Mouse (Mus musculus) liver, adult 2 months (tissue): ENCODE measurements around the gene Tex14. TPM values are rescaled to one million over a fixed set of nuclear protein-coding genes. Genes with fewer than 3 reads are reported as not detected.
"Not testable (repeated sequence)": the region's sequence is repeated elsewhere in the genome, so short reads cannot be mapped to it uniquely, and the experiment has no call there.

Experiments used
- DNase-seq: peaks from one replicate; pipeline ENCODE4 v3.0.0-alpha.2; 2011; ENCODE audit warnings: low read depth, low spot score; ENCODE audit errors: extremely low read depth
- H3K27ac ChIP-seq: fragments of 200-500 bp; replicated peaks from 2 replicates; pipeline ENCODE4 v1.5.1; 2012; ENCODE audit warnings: low read depth, mild to moderate bottlenecking, control low read depth, inconsistent platforms, low read length; ENCODE audit not compliant: insufficient read depth
- H3K27me3 ChIP-seq: fragments of 200-500 bp; 2 replicates; pipeline ENCODE4 v1.6.1; 2012; ENCODE audit warnings: mild to moderate bottlenecking, moderate library complexity, low read length, inconsistent platforms; ENCODE audit not compliant: control insufficient read depth, insufficient read depth
- H3K36me3 ChIP-seq: fragments of 200-500 bp; 2 replicates; pipeline ENCODE4 v1.6.1; 2012; ENCODE audit warnings: low read length, inconsistent platforms; ENCODE audit not compliant: control insufficient read depth, insufficient read depth
- H3K4me1 ChIP-seq: fragments of 200-500 bp; 2 replicates; pipeline ENCODE4 v1.6.1; 2011; ENCODE audit warnings: low read length; ENCODE audit not compliant: control insufficient read depth, insufficient read depth
- H3K4me3 ChIP-seq: fragments of 200-500 bp; 2 replicates; pipeline ENCODE4 v1.5.1; 2011; ENCODE audit warnings: low read depth, mild to moderate bottlenecking, control low read depth, low read length, moderate library complexity; ENCODE audit not compliant: insufficient read depth
- H3K79me2 ChIP-seq: fragments of 200-500 bp; 2 replicates; pipeline ENCODE4 v1.6.1; 2012; ENCODE audit warnings: inconsistent platforms, mild to moderate bottlenecking, low read length, moderate library complexity; ENCODE audit not compliant: control insufficient read depth, insufficient read depth
- H3K9ac ChIP-seq: fragments of 200-500 bp; 2 replicates; pipeline ENCODE4 v1.6.1; 2012; ENCODE audit warnings: low read depth, mild to moderate bottlenecking, control low read depth, inconsistent platforms, low read length
- CTCF ChIP-seq: fragments of 200-500 bp; IDR thresholded peaks from 2 replicates; pipeline ENCODE4 v1.5.1; 2011; ENCODE audit warnings: low read depth, low read length, control low read depth
- POLR2A ChIP-seq: fragments of 200-500 bp; IDR thresholded peaks from 2 replicates; pipeline ENCODE4 v1.6.1; 2011; ENCODE audit warnings: low read length, control low read depth; ENCODE audit not compliant: insufficient read depth; ENCODE audit errors: extremely low read depth
- WGBS: fragments of 180-500 bp; shearing (Covaris S2); methylation state at CpG from one replicate; pipeline ENCODE4 v1.1.7; 2018; 5-methylcytosine and 5-hydroxymethylcytosine counted together
- polyA plus RNA-seq: library from polyadenylated mRNA; depleted of rRNA; stranded (reverse); fragments of >200 nt; gene quantifications from 2 replicates; pipeline ENCODE4 v1.2.3, GENCODE M21; 2012
- total RNA-seq: library from RNA; depleted of rRNA; stranded (reverse); fragments of >200 nt; gene quantifications from 2 replicates; pipeline ENCODE4 v1.2.3, GENCODE M21; 2014

Tex14 gene
- total and polyA plus RNA-seq, 2 experiments: 0.02 to 0.28 TPM

- no peaks in the 10 kb centered on the region for H3K36me3 ChIP-seq
- H3K27me3 ChIP-seq: no peaks in the 10 kb centered on the region
- peak overlapping the region; percentile 74 for H3K27ac ChIP-seq
- TF ChIP-seq POLR2A (0 out of 2 replicates have a peak, but pooled peaks have one; percentile 51), CTCF (no peak)
- H3K4me1 ChIP-seq: no peaks in the 10 kb centered on the region
- H3K79me2 ChIP-seq: no peaks in the 10 kb centered on the region
- under 1% methylated on average over 57 of the region's 58 CpGs for WGBS
- peak; percentile 75 for DNase-seq
- peak overlapping the region; percentile 65 for H3K9ac ChIP-seq
- peak overlapping the region; percentile 75 for H3K4me3 ChIP-seq
Measured at GRCm38 (mm10) chr11:87404111-87404853, 583 bp upstream of the Tex14 start.

- not testable (repeated sequence) for H3K9ac ChIP-seq, H3K27me3 ChIP-seq, H3K79me2 ChIP-seq, H3K27ac ChIP-seq, H3K4me3 ChIP-seq, H3K36me3 ChIP-seq, H3K4me1 ChIP-seq
- DNase-seq: peak; percentile 8
- 65% methylated on average over 3 of the region's 3 CpGs for WGBS
Measured at GRCm38 (mm10) chr11:87413412-87413811, 8.5 kb downstream of the Tex14 start.

- WGBS: 68% methylated on average over 5 of the region's 5 CpGs
- Histone ChIP-seq H3K27ac (no peak overlapping the region), H3K4me3 (no peak overlapping the region), H3K9ac (no peak overlapping the region), H3K79me2 (no peaks in the 10 kb centered on the region), H3K27me3 (no peaks in the 10 kb centered on the region), H3K4me1 (no peaks in the 10 kb centered on the region), H3K36me3 (no peaks in the 10 kb centered on the region)
- DNase-seq: no peak
- no peak for TF ChIP-seq POLR2A
- TF ChIP-seq CTCF: no peak
Measured at GRCm38 (mm10) chr11:87416120-87416519, 11.3 kb downstream of the Tex14 start.

- TF ChIP-seq POLR2A (no peak), CTCF (no peak)
- DNase-seq: no peak
- Histone ChIP-seq H3K27ac (no peak overlapping the region), H3K27me3 (no peaks in the 10 kb centered on the region), H3K4me1 (peaks cover 1% of the 10 kb centered on the region; the same call in 1 of the 2 replicates), H3K4me3 (no peak overlapping the region), H3K36me3 (no peaks in the 10 kb centered on the region), H3K9ac (no peak overlapping the region), H3K79me2 (no peaks in the 10 kb centered on the region)
Measured at GRCm38 (mm10) chr11:87420861-87421260, 16.0 kb downstream of the Tex14 start.

GRCm38 (mm10) chr11:87421760-87422201 is 16.9 kb downstream of the Tex14 start:
- Histone ChIP-seq H3K36me3 (no peaks in the 10 kb centered on the region), H3K27me3 (no peaks in the 10 kb centered on the region), H3K9ac (peak overlapping the region; percentile 67), H3K4me3 (peak overlapping the region; percentile 57; the same call in 1 of the 2 replicates), H3K79me2 (no peaks in the 10 kb centered on the region), H3K4me1 (peaks cover 1% of the 10 kb centered on the region; the same call in 1 of the 2 replicates), H3K27ac (no peak overlapping the region)
- 7% methylated on average over 6 of the region's 6 CpGs for WGBS
- DNase-seq: peak; percentile 47
- TF ChIP-seq CTCF: no peak
- TF ChIP-seq POLR2A: no peak

- Histone ChIP-seq H3K9ac (no peak overlapping the region), H3K4me1 (peaks cover 1% of the 10 kb centered on the region; the same call in 1 of the 2 replicates), H3K4me3 (peak overlapping the region; percentile 57; the same call in 1 of the 2 replicates), H3K27ac (no peak overlapping the region; the same call in 1 of the 2 replicates), H3K27me3 (no peaks in the 10 kb centered on the region), H3K79me2 (no peaks in the 10 kb centered on the region), H3K36me3 (no peaks in the 10 kb centered on the region)
- no peak for TF ChIP-seq CTCF
- peak; percentile 98; the same call in 1 of the 2 replicates for TF ChIP-seq POLR2A
- WGBS: under 1% methylated on average over 26 of the region's 26 CpGs
- DNase-seq: peak; percentile 99
Measured at GRCm38 (mm10) chr11:87422511-87423340, 17.9 kb downstream of the Tex14 start.
